Mouse (Mus musculus) hindbrain, embryonic 15.5 days (tissue): Measurements from ENCODE around the gene Lzts3. TPM values are rescaled to one million over a fixed set of nuclear protein-coding genes. Genes with fewer than 3 reads are reported as not detected.
A peak's percentile ranks its signal among the peaks of the same experiment; 100 is the strongest.
"Not testable (repeated sequence)": the region's sequence is repeated elsewhere in the genome, so short reads cannot be mapped to it uniquely, and the experiment has no call there.

Experiments used
- ATAC-seq: fragments of 200-750 bp; cut with Nextera tagmentation; 2 replicates; pipeline ENCODE4 v1.8.0; 2017; ENCODE audit warnings: low read depth, moderate number of reproducible peaks, moderate TSS enrichment; ENCODE audit not compliant: low FRiP score
- H3K27ac ChIP-seq: fragments of 300-500 bp; sonication (generic); replicated peaks from 2 replicates; pipeline ENCODE4 v1.5.1; 2015; ENCODE audit warnings: mild to moderate bottlenecking, inconsistent platforms
- H3K27me3 ChIP-seq: fragments of 300-500 bp; sonication (generic); 2 replicates; pipeline ENCODE4 v1.6.1; 2015; ENCODE audit warnings: control low read depth, inconsistent platforms
- H3K36me3 ChIP-seq: fragments of 300-500 bp; sonication (generic); 2 replicates; pipeline ENCODE4 v1.6.1; 2015; ENCODE audit warnings: control low read depth, inconsistent platforms
- H3K4me1 ChIP-seq: fragments of 300-500 bp; sonication (generic); replicated peaks from 2 replicates; pipeline ENCODE4 v1.6.1; 2015; ENCODE audit warnings: control low read depth, inconsistent platforms
- H3K4me2 ChIP-seq: fragments of 300-500 bp; sonication (generic); 2 replicates; pipeline ENCODE4 v1.6.1; 2015; ENCODE audit warnings: moderate library complexity, mild to moderate bottlenecking, inconsistent platforms
- H3K4me3 ChIP-seq: fragments of 300-500 bp; sonication (generic); 2 replicates; pipeline ENCODE4 v1.5.1; 2015; ENCODE audit warnings: mild to moderate bottlenecking, inconsistent platforms
- H3K9ac ChIP-seq: fragments of 300-500 bp; sonication (generic); 2 replicates; pipeline ENCODE4 v1.6.1; 2015; ENCODE audit warnings: inconsistent platforms
- H3K9me3 ChIP-seq: fragments of 300-500 bp; sonication (generic); 2 replicates; pipeline ENCODE4 v1.6.1; 2016; ENCODE audit warnings: control low read depth, inconsistent platforms
- WGBS: fragments of 180-500 bp; shearing (Covaris S2); methylation state at CpG from one replicate; pipeline ENCODE4 v1.1.7; 2015; 5-methylcytosine and 5-hydroxymethylcytosine counted together
- polyA plus RNA-seq: library from polyadenylated mRNA; unstranded; fragments of >200 nt; fragmentation: Nextera tagmentation; extraction: Ambion mirVana; gene quantifications from 2 replicates; pipeline ENCODE4 v1.2.1, GENCODE M21; 2015

The Lzts3 gene
- polyA plus RNA-seq, 1 experiment from 2014 or later = 19.8 TPM

GRCm38 (mm10) chr2:130656536-130656935, 13.9 kb upstream of the Lzts3 start:
- 94% methylated on average over 9 of the region's 9 CpGs for WGBS
- Histone ChIP-seq H3K27me3 (no peaks in the 10 kb centered on the region), H3K4me2 (no peak overlapping the region), H3K9me3 (no peaks in the 10 kb centered on the region), H3K36me3 (peaks cover 71% of the 10 kb centered on the region), H3K4me1 (no peaks in the 10 kb centered on the region), H3K27ac (no peak overlapping the region), H3K4me3 (no peak overlapping the region), H3K9ac (no peak overlapping the region)
- no peak for ATAC-seq

GRCm38 (mm10) chr2:130655660-130656339, 13.2 kb upstream of the Lzts3 start:
- no peaks in the 10 kb centered on the region for H3K9me3 ChIP-seq
- WGBS = 98% methylated on average over 6 of the region's 6 CpGs
- H3K27me3 ChIP-seq = no peaks in the 10 kb centered on the region
- H3K9ac ChIP-seq = no peak overlapping the region
- no peak for ATAC-seq
- no peaks in the 10 kb centered on the region for H3K4me1 ChIP-seq
- no peak overlapping the region for H3K4me3 ChIP-seq
- peaks cover 69% of the 10 kb centered on the region for H3K36me3 ChIP-seq
- no peak overlapping the region for H3K27ac ChIP-seq
- H3K4me2 ChIP-seq = no peak overlapping the region

GRCm38 (mm10) chr2:130653760-130654159, 11.2 kb upstream of the Lzts3 start:
- no peak for ATAC-seq
- H3K4me1 ChIP-seq = no peaks in the 10 kb centered on the region
- H3K9ac ChIP-seq = no peak overlapping the region
- H3K27me3 ChIP-seq = no peaks in the 10 kb centered on the region
- H3K36me3 ChIP-seq = peaks cover 64% of the 10 kb centered on the region
- no peak overlapping the region for H3K4me2 ChIP-seq
- H3K9me3 ChIP-seq = no peaks in the 10 kb centered on the region
- H3K27ac ChIP-seq = no peak overlapping the region
- WGBS = 88% methylated on average over 1 of the region's 1 CpGs
- H3K4me3 ChIP-seq = no peak overlapping the region

GRCm38 (mm10) chr2:130653303-130653702, 10.7 kb upstream of the Lzts3 start:
- H3K9me3 ChIP-seq = no peaks in the 10 kb centered on the region
- H3K36me3 ChIP-seq = peaks cover 61% of the 10 kb centered on the region
- H3K4me1 ChIP-seq = no peaks in the 10 kb centered on the region
- no peak overlapping the region for H3K27ac ChIP-seq
- no peaks in the 10 kb centered on the region for H3K27me3 ChIP-seq
- H3K4me2 ChIP-seq = no peak overlapping the region
- no peak overlapping the region for H3K4me3 ChIP-seq
- ATAC-seq = no peak
- H3K9ac ChIP-seq = no peak overlapping the region
- WGBS = 84% methylated on average over 2 of the region's 2 CpGs

GRCm38 (mm10) chr2:130649028-130649427, 6.4 kb upstream of the Lzts3 start:
- ATAC-seq, H3K4me1 ChIP-seq, H3K9me3 ChIP-seq, H3K9ac ChIP-seq, H3K4me3 ChIP-seq, H3K4me2 ChIP-seq, H3K27me3 ChIP-seq, H3K27ac ChIP-seq: not testable (repeated sequence)
- H3K36me3 ChIP-seq = peaks cover 34% of the 10 kb centered on the region
- 89% methylated on average over 6 of the region's 6 CpGs for WGBS

- no peaks in the 10 kb centered on the region for H3K27me3 ChIP-seq
- H3K36me3 ChIP-seq = peaks cover 12% of the 10 kb centered on the region; the same call in 1 of the 2 replicates
- H3K4me3 ChIP-seq = no peak overlapping the region
- H3K4me1 ChIP-seq = peaks cover 22% of the 10 kb centered on the region
- H3K9me3 ChIP-seq = no peaks in the 10 kb centered on the region
- ATAC-seq = no peak
- no peak overlapping the region for H3K4me2 ChIP-seq
- WGBS = 82% methylated on average over 4 of the region's 4 CpGs
- no peak overlapping the region for H3K9ac ChIP-seq
- no peak overlapping the region for H3K27ac ChIP-seq
Observed at GRCm38 (mm10) chr2:130645198-130645597, 2.6 kb upstream of the Lzts3 start.

- WGBS = 2% methylated on average over 16 of the region's 27 CpGs
- peak overlapping the region; percentile 88 for H3K27ac ChIP-seq
- ATAC-seq = peak; percentile 75
Observed at GRCm38 (mm10) chr2:130642197-130642660, 374 bp downstream of the Lzts3 start.

GRCm38 (mm10) chr2:130641351-130642025, 1.1 kb downstream of the Lzts3 start:
- H3K27ac ChIP-seq = peak overlapping the region; percentile 88; the same call in 1 of the 2 replicates
- WGBS = 73% methylated on average over 6 of the region's 6 CpGs
- H3K27me3 ChIP-seq = peaks cover 13% of the 10 kb centered on the region
- H3K36me3 ChIP-seq = no peaks in the 10 kb centered on the region
- H3K4me2 ChIP-seq = peak overlapping the region; percentile 81
- peaks cover 22% of the 10 kb centered on the region for H3K4me1 ChIP-seq
- H3K9me3 ChIP-seq = no peaks in the 10 kb centered on the region
- 0 out of 2 replicates have a peak, but pooled peaks have one; percentile 7 for ATAC-seq
- peak overlapping the region; percentile 91 for H3K9ac ChIP-seq
- H3K4me3 ChIP-seq = peak overlapping the region; percentile 93

More at GRCm38 (mm10) chr2:130642197-130642660, 374 bp downstream of the Lzts3 start:
- H3K27me3 ChIP-seq = peaks cover 5% of the 10 kb centered on the region
- peak overlapping the region; percentile 93 for H3K4me3 ChIP-seq
- H3K4me1 ChIP-seq = peaks cover 22% of the 10 kb centered on the region
- peak overlapping the region; percentile 81 for H3K4me2 ChIP-seq
- peak overlapping the region; percentile 91 for H3K9ac ChIP-seq
- no peaks in the 10 kb centered on the region for H3K9me3 ChIP-seq
- H3K36me3 ChIP-seq = peaks cover 7% of the 10 kb centered on the region; the same call in 1 of the 2 replicates

GRCm38 (mm10) chr2:130639276-130639675, 3.3 kb downstream of the Lzts3 start:
- Histone ChIP-seq H3K4me3 (no peak overlapping the region), H3K27ac (no peak overlapping the region), H3K9ac (no peak overlapping the region), H3K9me3 (no peaks in the 10 kb centered on the region), H3K27me3 (peaks cover 35% of the 10 kb centered on the region), H3K4me2 (no peak overlapping the region), H3K4me1 (peaks cover 41% of the 10 kb centered on the region), H3K36me3 (peaks cover 6% of the 10 kb centered on the region)
- 76% methylated on average over 6 of the region's 6 CpGs for WGBS
- no peak for ATAC-seq

GRCm38 (mm10) chr2:130638101-130638611, 4.4 kb downstream of the Lzts3 start:
- no peak overlapping the region for H3K9ac ChIP-seq
- peaks cover 42% of the 10 kb centered on the region for H3K27me3 ChIP-seq
- 28% methylated on average over 16 of the region's 16 CpGs for WGBS
- no peaks in the 10 kb centered on the region for H3K9me3 ChIP-seq
- H3K4me2 ChIP-seq = no peak overlapping the region
- peaks cover 6% of the 10 kb centered on the region for H3K36me3 ChIP-seq
- ATAC-seq = no peak
- H3K4me3 ChIP-seq = no peak overlapping the region
- peaks cover 46% of the 10 kb centered on the region for H3K4me1 ChIP-seq
- H3K27ac ChIP-seq = no peak overlapping the region

GRCm38 (mm10) chr2:130635847-130636246, 6.8 kb downstream of the Lzts3 start:
- Histone ChIP-seq H3K4me3 (no peak overlapping the region), H3K36me3 (peaks cover 6% of the 10 kb centered on the region), H3K9ac (no peak overlapping the region), H3K4me1 (peaks cover 32% of the 10 kb centered on the region), H3K27ac (no peak overlapping the region), H3K9me3 (no peaks in the 10 kb centered on the region), H3K4me2 (no peak overlapping the region), H3K27me3 (peaks cover 42% of the 10 kb centered on the region)
- WGBS = 27% methylated on average over 21 of the region's 21 CpGs
- ATAC-seq = no peak

- Histone ChIP-seq H3K9ac (no peak overlapping the region), H3K4me2 (peak overlapping the region; percentile 50), H3K4me3 (peak overlapping the region; percentile 11), H3K4me1 (peaks cover 30% of the 10 kb centered on the region), H3K9me3 (no peaks in the 10 kb centered on the region), H3K36me3 (peaks cover 6% of the 10 kb centered on the region), H3K27ac (no peak overlapping the region), H3K27me3 (peaks cover 42% of the 10 kb centered on the region)
- no peak for ATAC-seq
- WGBS = 8% methylated on average over 37 of the region's 38 CpGs
Observed at GRCm38 (mm10) chr2:130634739-130635411, 7.7 kb downstream of the Lzts3 start.
